Mouse (Mus musculus): ENCODE results near the gene Adamts4.

GRCm38 (mm10) chr1:171237438-171237837 lies 12.8 kb upstream of the Adamts4 start:
- no peak for TF ChIP-seq POLR2A (IDR thresholded peaks at IDR 0.05; ENCODE audit: borderline replicate concordance, insufficient read depth, low read length)
- TF ChIP-seq CTCF (IDR thresholded peaks at IDR 0.05; ENCODE audit: borderline replicate concordance, insufficient read depth, low read depth, low read length) = no peak

All from cerebellum, adult 2 months (tissue).